Mouse (Mus musculus) neural tube, embryonic 11.5 days (tissue): Measurements from ENCODE around the gene Gnas. TPM values are rescaled to one million over a fixed set of nuclear protein-coding genes. Genes with fewer than 3 reads are reported as not detected.

ENCODE experiments used
- ATAC-seq: fragments of 200-750 bp; cut with Nextera tagmentation; 2 replicates; pipeline ENCODE4 v1.8.0; 2017; ENCODE audit warnings: moderate number of reproducible peaks, mild to moderate bottlenecking, moderate TSS enrichment, moderate library complexity; ENCODE audit not compliant: insufficient read depth, low FRiP score, low TSS enrichment
- DNase-seq: peaks from one replicate; pipeline ENCODE4 v3.0.0-alpha.2; 2015; ENCODE audit warnings: low spot score
- H3K27ac ChIP-seq: fragments of 300-500 bp; sonication (generic); 2 replicates; pipeline ENCODE4 v1.5.1; 2014; ENCODE audit warnings: low read depth, mild to moderate bottlenecking, low read length
- H3K27me3 ChIP-seq: fragments of 300-500 bp; sonication (generic); 2 replicates; pipeline ENCODE4 v1.6.1; 2014; ENCODE audit warnings: mild to moderate bottlenecking, low read length, mixed read lengths; ENCODE audit not compliant: control insufficient read depth, insufficient read depth
- H3K36me3 ChIP-seq: fragments of 300-500 bp; sonication (generic); 2 replicates; pipeline ENCODE4 v1.6.1; 2014; ENCODE audit warnings: mild to moderate bottlenecking, low read length, moderate library complexity, mixed read lengths; ENCODE audit not compliant: control insufficient read depth, insufficient read depth
- H3K4me1 ChIP-seq: fragments of 300-500 bp; sonication (generic); 2 replicates; pipeline ENCODE4 v1.6.1; 2014; ENCODE audit warnings: low read length, mixed read lengths; ENCODE audit not compliant: control insufficient read depth, insufficient read depth
- H3K4me2 ChIP-seq: fragments of 300-500 bp; sonication (generic); 2 replicates; pipeline ENCODE4 v1.6.1; 2014; ENCODE audit warnings: low read depth, mild to moderate bottlenecking, moderate library complexity
- H3K4me3 ChIP-seq: fragments of 300-500 bp; sonication (generic); 2 replicates; pipeline ENCODE4 v1.5.1; 2014; ENCODE audit warnings: low read depth, low read length
- H3K9ac ChIP-seq: fragments of 300-500 bp; sonication (generic); 2 replicates; pipeline ENCODE4 v1.6.1; 2014; ENCODE audit warnings: mild to moderate bottlenecking, low read length
- H3K9me3 ChIP-seq: fragments of 300-500 bp; sonication (generic); 2 replicates; pipeline ENCODE4 v1.6.1; 2016; ENCODE audit warnings: low read length; ENCODE audit not compliant: control insufficient read depth
- WGBS: fragments of 180-500 bp; shearing (Covaris S2); extraction: QIAGEN DNeasy Blood & Tissue Kit; methylation state at CpG from one replicate; pipeline ENCODE4 v1.1.7; 2014; 5-methylcytosine and 5-hydroxymethylcytosine counted together
- polyA plus RNA-seq: library from polyadenylated mRNA; unstranded; fragments of >200 nt; fragmentation: Nextera tagmentation; extraction: Ambion mirVana; gene quantifications from 2 replicates; pipeline ENCODE4 v1.2.1, GENCODE M21; 2014

The Gnas gene
- polyA plus RNA-seq, 1 experiment from 2014 or later: 1,351 TPM

GRCm38 (mm10) chr2:174297851-174298250 is 13.7 kb downstream of the Gnas start:
- WGBS: 73% methylated on average over 19 of the region's 19 CpGs
- Histone ChIP-seq H3K9ac (no peak overlapping the region), H3K4me3 (no peak overlapping the region), H3K4me1 (peaks cover 9% of the 10 kb centered on the region; the same call in 1 of the 2 replicates), H3K27ac (no peak overlapping the region), H3K36me3 (no peaks in the 10 kb centered on the region), H3K4me2 (no peak overlapping the region), H3K27me3 (peaks cover 32% of the 10 kb centered on the region), H3K9me3 (peaks cover 40% of the 10 kb centered on the region)
- DNase-seq (no peak), ATAC-seq (no peak)

- H3K9me3 ChIP-seq: peaks cover 40% of the 10 kb centered on the region
- DNase-seq (no peak), ATAC-seq (no peak)
- no peak overlapping the region for H3K27ac ChIP-seq
- H3K27me3 ChIP-seq: peaks cover 32% of the 10 kb centered on the region
- H3K4me2 ChIP-seq: peak overlapping the region; percentile 55
- H3K4me1 ChIP-seq: peaks cover 8% of the 10 kb centered on the region; the same call in 1 of the 2 replicates
- peak overlapping the region; percentile 30 for H3K4me3 ChIP-seq
- H3K36me3 ChIP-seq: no peaks in the 10 kb centered on the region
- no peak overlapping the region for H3K9ac ChIP-seq
- WGBS: 43% methylated on average over 33 of the region's 33 CpGs
Observed at GRCm38 (mm10) chr2:174298471-174298870, 14.4 kb downstream of the Gnas start.

- H3K36me3 ChIP-seq: no peaks in the 10 kb centered on the region
- H3K4me3 ChIP-seq: peak overlapping the region; percentile 30
- 41% methylated on average over 46 of the region's 48 CpGs for WGBS
- H3K9me3 ChIP-seq: peaks cover 40% of the 10 kb centered on the region
- peaks cover 32% of the 10 kb centered on the region for H3K27me3 ChIP-seq
- H3K4me1 ChIP-seq: 0 out of 2 replicates have a peak, but pooled peaks cover 5% of the 10 kb centered on the region
- peak overlapping the region; percentile 55 for H3K4me2 ChIP-seq
- no peak overlapping the region for H3K27ac ChIP-seq
- no peak overlapping the region; the same call in 1 of the 2 replicates for H3K9ac ChIP-seq
- DNase-seq (no peak), ATAC-seq (no peak)
Observed at GRCm38 (mm10) chr2:174299091-174299770, 15.1 kb downstream of the Gnas start.

GRCm38 (mm10) chr2:174299771-174300160 is 15.6 kb downstream of the Gnas start:
- no peak overlapping the region; the same call in 1 of the 2 replicates for H3K9ac ChIP-seq
- H3K4me1 ChIP-seq: 0 out of 2 replicates have a peak, but pooled peaks cover 5% of the 10 kb centered on the region
- H3K27ac ChIP-seq: no peak overlapping the region
- ATAC-seq (no peak), DNase-seq (no peak)
- H3K4me2 ChIP-seq: peak overlapping the region; percentile 55
- H3K9me3 ChIP-seq: peaks cover 40% of the 10 kb centered on the region
- 44% methylated on average over 34 of the region's 34 CpGs for WGBS
- peak overlapping the region; percentile 30 for H3K4me3 ChIP-seq
- H3K27me3 ChIP-seq: peaks cover 32% of the 10 kb centered on the region
- H3K36me3 ChIP-seq: no peaks in the 10 kb centered on the region

- 0 out of 2 replicates have a peak, but pooled peaks cover 5% of the 10 kb centered on the region for H3K4me1 ChIP-seq
- no peak overlapping the region; the same call in 1 of the 2 replicates for H3K9ac ChIP-seq
- H3K27me3 ChIP-seq: peaks cover 32% of the 10 kb centered on the region
- H3K4me2 ChIP-seq: peak overlapping the region; percentile 55
- no peak for DNase-seq
- H3K36me3 ChIP-seq: no peaks in the 10 kb centered on the region
- no peak for ATAC-seq
- WGBS: 49% methylated on average over 26 of the region's 27 CpGs
- H3K27ac ChIP-seq: no peak overlapping the region
- peak overlapping the region; percentile 30 for H3K4me3 ChIP-seq
- H3K9me3 ChIP-seq: peaks cover 37% of the 10 kb centered on the region
Observed at GRCm38 (mm10) chr2:174300186-174300585, 16.1 kb downstream of the Gnas start.

- peaks cover 36% of the 10 kb centered on the region for H3K9me3 ChIP-seq
- ATAC-seq: no peak
- H3K9ac ChIP-seq: no peak overlapping the region
Observed at GRCm38 (mm10) chr2:174300666-174301065, 16.5 kb downstream of the Gnas start.

GRCm38 (mm10) chr2:174302526-174302925 is 18.4 kb downstream of the Gnas start:
- Histone ChIP-seq H3K9ac (no peak overlapping the region), H3K27ac (0 out of 2 replicates have a peak overlapping the region, but pooled peaks have one; percentile 27), H3K4me3 (no peak overlapping the region), H3K27me3 (peaks cover 30% of the 10 kb centered on the region), H3K9me3 (peaks cover 25% of the 10 kb centered on the region), H3K36me3 (no peaks in the 10 kb centered on the region), H3K4me1 (0 out of 2 replicates have a peak, but pooled peaks cover 3% of the 10 kb centered on the region), H3K4me2 (no peak overlapping the region)
- DNase-seq (no peak), ATAC-seq (no peak)
- WGBS: 45% methylated on average over 6 of the region's 6 CpGs

More at GRCm38 (mm10) chr2:174300666-174301065, 16.5 kb downstream of the Gnas start:
- 0 out of 2 replicates have a peak, but pooled peaks cover 5% of the 10 kb centered on the region for H3K4me1 ChIP-seq
- peaks cover 32% of the 10 kb centered on the region for H3K27me3 ChIP-seq
- H3K4me2 ChIP-seq: peak overlapping the region; percentile 55
- no peak overlapping the region for H3K27ac ChIP-seq
- no peak for DNase-seq
- peak overlapping the region; percentile 30 for H3K4me3 ChIP-seq
- H3K36me3 ChIP-seq: no peaks in the 10 kb centered on the region
- WGBS: 55% methylated on average over 22 of the region's 22 CpGs

- Histone ChIP-seq H3K4me2 (no peak overlapping the region), H3K4me3 (no peak overlapping the region), H3K36me3 (no peaks in the 10 kb centered on the region), H3K9me3 (no peaks in the 10 kb centered on the region; the same call in 1 of the 2 replicates), H3K9ac (no peak overlapping the region), H3K27me3 (0 out of 2 replicates have a peak, but pooled peaks cover 1% of the 10 kb centered on the region), H3K27ac (no peak overlapping the region), H3K4me1 (no peaks in the 10 kb centered on the region)
- DNase-seq: no peak
- ATAC-seq: no peak
- 3% methylated on average over 5 of the region's 5 CpGs for WGBS
Observed at GRCm38 (mm10) chr2:174305646-174306045, 21.5 kb downstream of the Gnas start.

- H3K36me3 ChIP-seq: no peaks in the 10 kb centered on the region
- no peaks in the 10 kb centered on the region for H3K4me1 ChIP-seq
- WGBS: 96% methylated on average over 3 of the region's 3 CpGs
- H3K27me3 ChIP-seq: no peaks in the 10 kb centered on the region
- no peak overlapping the region for H3K4me2 ChIP-seq
- no peak overlapping the region for H3K9ac ChIP-seq
- ATAC-seq (no peak), DNase-seq (no peak)
- no peaks in the 10 kb centered on the region for H3K9me3 ChIP-seq
- H3K27ac ChIP-seq: no peak overlapping the region
- no peak overlapping the region for H3K4me3 ChIP-seq
Observed at GRCm38 (mm10) chr2:174307903-174308302, 23.8 kb downstream of the Gnas start.
